Mouse (Mus musculus) E14TG2a.4 (cell line): ENCODE results near the gene Mettl7a3.
"Not testable (repeated sequence)": the region's sequence is repeated elsewhere in the genome, so short reads cannot be mapped to it uniquely, and the experiment has no call there.

Source experiments
- H3K27me3 ChIP-seq: 2 replicates; pipeline ENCODE4 v1.6.1; 2014; ENCODE audit warnings: low read length, control low read depth; ENCODE audit not compliant: insufficient read depth
- H3K36me3 ChIP-seq: 2 replicates; pipeline ENCODE4 v1.6.1; 2014; ENCODE audit warnings: low read length, control low read depth; ENCODE audit not compliant: insufficient read depth
- H3K4me1 ChIP-seq: replicated peaks from 2 replicates; pipeline ENCODE4 v1.6.1; 2014; ENCODE audit warnings: low read depth, low read length, control low read depth
- H3K4me3 ChIP-seq: replicated peaks from 2 replicates; pipeline ENCODE4 v1.5.1; 2014; ENCODE audit warnings: mild to moderate bottlenecking, low read length
- H3K9me3 ChIP-seq: 2 replicates; pipeline ENCODE4 v1.6.1; 2014; ENCODE audit warnings: low read length, control low read depth
- CTCF ChIP-seq: conservative IDR thresholded peaks from 2 replicates; pipeline ENCODE4 v1.5.1; 2014; ENCODE audit warnings: low read length
- NANOG ChIP-seq: IDR thresholded peaks from 2 replicates; pipeline ENCODE4 v1.6.1; 2014; ENCODE audit warnings: borderline replicate concordance, low read length, mixed read lengths
- POU5F1 ChIP-seq: IDR thresholded peaks from 2 replicates; pipeline ENCODE4 v1.6.1; 2014; ENCODE audit warnings: low read length, borderline replicate concordance

Mettl7a3 gene

GRCm38 (mm10) chr15:100304019-100304991 is 30.4 kb upstream of the Mettl7a3 start, which contains the start of gene Mettl7a1:
Gene Mettl7a1 (plus strand): TSS chr15:100304140.
- Histone ChIP-seq H3K36me3 (no peaks in the 10 kb centered on the region), H3K4me1 (peaks cover 63% of the 10 kb centered on the region), H3K9me3 (no peaks in the 10 kb centered on the region), H3K27me3 (no peaks in the 10 kb centered on the region), H3K4me3 (peak within 1 kb of the TSS; percentile 78)
- TF ChIP-seq POU5F1 (no peak), NANOG (no peak), CTCF (no peak)

GRCm38 (mm10) chr15:100306201-100306600 is 28.5 kb upstream of the Mettl7a3 start:
- Histone ChIP-seq H3K36me3 (no peaks in the 10 kb centered on the region), H3K9me3 (no peaks in the 10 kb centered on the region), H3K27me3 (no peaks in the 10 kb centered on the region), H3K4me1 (peaks cover 45% of the 10 kb centered on the region), H3K4me3 (no peak overlapping the region)
- TF ChIP-seq CTCF (no peak), NANOG (no peak), POU5F1 (no peak)

- H3K36me3 ChIP-seq, H3K4me3 ChIP-seq, H3K27me3 ChIP-seq, H3K9me3 ChIP-seq: not testable (repeated sequence)
- H3K4me1 ChIP-seq = peaks cover 41% of the 10 kb centered on the region
Measured at GRCm38 (mm10) chr15:100307438-100308096, 27.2 kb upstream of the Mettl7a3 start.

GRCm38 (mm10) chr15:100312346-100312745 is 22.4 kb upstream of the Mettl7a3 start:
- TF ChIP-seq POU5F1 = no peak
- no peak for TF ChIP-seq NANOG
- TF ChIP-seq CTCF = no peak
- no peak overlapping the region for H3K4me3 ChIP-seq
- no peaks in the 10 kb centered on the region for H3K36me3 ChIP-seq
- H3K27me3 ChIP-seq = no peaks in the 10 kb centered on the region
- peaks cover 43% of the 10 kb centered on the region for H3K4me1 ChIP-seq
- no peaks in the 10 kb centered on the region for H3K9me3 ChIP-seq

- Histone ChIP-seq H3K4me1 (peaks cover 41% of the 10 kb centered on the region), H3K4me3 (no peak overlapping the region), H3K9me3 (no peaks in the 10 kb centered on the region), H3K27me3 (no peaks in the 10 kb centered on the region), H3K36me3 (no peaks in the 10 kb centered on the region)
- TF ChIP-seq CTCF (no peak), NANOG (0 out of 2 replicates have a peak, but pooled peaks have one; percentile 60)
Measured at GRCm38 (mm10) chr15:100314448-100315145, 20.1 kb upstream of the Mettl7a3 start.

- not testable (repeated sequence) for H3K4me3 ChIP-seq, H3K36me3 ChIP-seq, H3K9me3 ChIP-seq, H3K27me3 ChIP-seq
- H3K4me1 ChIP-seq = peaks cover 46% of the 10 kb centered on the region
Measured at GRCm38 (mm10) chr15:100318014-100318671, 16.6 kb upstream of the Mettl7a3 start.

GRCm38 (mm10) chr15:100319884-100320283 is 14.8 kb upstream of the Mettl7a3 start:
- H3K4me1 ChIP-seq = peaks cover 44% of the 10 kb centered on the region
- H3K36me3 ChIP-seq = no peaks in the 10 kb centered on the region
- no peak for TF ChIP-seq NANOG
- TF ChIP-seq POU5F1 = no peak
- TF ChIP-seq CTCF = no peak

GRCm38 (mm10) chr15:100320295-100320905 is 14.3 kb upstream of the Mettl7a3 start:
- H3K36me3 ChIP-seq = no peaks in the 10 kb centered on the region
- H3K4me3 ChIP-seq = no peak overlapping the region
- H3K9me3 ChIP-seq = no peaks in the 10 kb centered on the region
- H3K27me3 ChIP-seq = no peaks in the 10 kb centered on the region
- peaks cover 43% of the 10 kb centered on the region for H3K4me1 ChIP-seq
- no peak for TF ChIP-seq NANOG
- TF ChIP-seq POU5F1 = no peak
- no peak for TF ChIP-seq CTCF

More at GRCm38 (mm10) chr15:100319884-100320283, 14.8 kb upstream of the Mettl7a3 start:
- Histone ChIP-seq H3K4me3 (no peak overlapping the region), H3K27me3 (no peaks in the 10 kb centered on the region), H3K9me3 (no peaks in the 10 kb centered on the region)
